Mouse (Mus musculus) lung, adult 2 months (tissue): ENCODE measurements around the gene Msrb2.

Experiments used
- CTCF ChIP-seq: fragments of 200-500 bp; IDR thresholded peaks from 2 replicates; pipeline ENCODE4 v1.5.1; 2011; ENCODE audit warnings: mild to moderate bottlenecking, low read length, control low read depth; ENCODE audit not compliant: insufficient read depth
- POLR2A ChIP-seq: fragments of 200-500 bp; IDR thresholded peaks from 2 replicates; pipeline ENCODE4 v1.6.1; 2011; ENCODE audit warnings: low read depth, mild to moderate bottlenecking, control low read depth, low read length, borderline replicate concordance; ENCODE audit errors: extremely low read depth

GRCm38 (mm10) chr2:19405409-19405808, 34.2 kb downstream of the Msrb2 start:
- TF ChIP-seq POLR2A (no peak), CTCF (no peak)
